Mouse (Mus musculus) lung, adult 2 months (tissue): ENCODE data around the gene Gm20388.

ENCODE experiments used
- CTCF ChIP-seq: fragments of 200-500 bp; IDR thresholded peaks from 2 replicates; pipeline ENCODE4 v1.5.1; 2011; ENCODE audit warnings: mild to moderate bottlenecking, low read length, control low read depth; ENCODE audit not compliant: insufficient read depth
- POLR2A ChIP-seq: fragments of 200-500 bp; IDR thresholded peaks from 2 replicates; pipeline ENCODE4 v1.6.1; 2011; ENCODE audit warnings: low read depth, mild to moderate bottlenecking, control low read depth, low read length, borderline replicate concordance; ENCODE audit errors: extremely low read depth

DNA sequence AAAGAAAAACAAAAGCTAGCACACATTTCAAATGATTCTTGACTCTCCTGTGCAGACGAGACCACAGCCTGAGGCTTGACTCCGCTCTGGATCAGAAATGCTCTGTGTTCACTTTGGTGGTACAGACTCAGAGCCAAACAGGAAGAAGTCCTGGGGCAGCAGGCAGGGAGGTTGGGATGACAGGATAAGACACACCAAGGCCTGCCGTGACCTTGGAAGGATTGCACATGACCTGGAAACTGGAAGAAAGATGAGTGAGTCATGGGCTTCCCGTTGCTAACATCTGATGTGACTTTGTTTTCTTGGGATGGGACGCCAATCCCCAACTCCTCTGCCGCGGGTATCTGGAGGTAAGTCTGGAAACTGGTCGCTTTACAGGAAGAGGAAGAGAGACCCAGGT lies 8.7 kb upstream of the Gm20388 start:
- no peak for TF ChIP-seq POLR2A
- TF ChIP-seq CTCF: no peak
